Mouse (Mus musculus) bone marrow, adult 2 months (tissue): ENCODE results near the gene Sdccag8.

Experiments
- CTCF ChIP-seq: fragments of 200-500 bp; IDR thresholded peaks from 2 replicates; pipeline ENCODE4 v1.5.1; 2011; ENCODE audit warnings: low read length, control low read depth; ENCODE audit not compliant: control insufficient read depth, insufficient read depth
- POLR2A ChIP-seq: fragments of 200-500 bp; IDR thresholded peaks from 2 replicates; pipeline ENCODE4 v1.6.1; 2011; ENCODE audit warnings: low read depth, mild to moderate bottlenecking, control low read depth, low read length, borderline replicate concordance; ENCODE audit not compliant: control insufficient read depth

- no peak for TF ChIP-seq POLR2A
- no peak for TF ChIP-seq CTCF
Observed at GRCm38 (mm10) chr1:176967299-176967698, 152.8 kb downstream of the Sdccag8 start.
